Mouse (Mus musculus) forebrain, postnatal 0 days (tissue): Measurements from ENCODE around the gene Sec24c. TPM values are rescaled to one million over a fixed set of nuclear protein-coding genes. Genes with fewer than 3 reads are reported as not detected.
"Not testable (repeated sequence)": the region's sequence is repeated elsewhere in the genome, so short reads cannot be mapped to it uniquely, and the experiment has no call there.

ENCODE experiments used
- ATAC-seq: fragments of 200-750 bp; cut with Nextera tagmentation; 2 replicates; pipeline ENCODE4 v1.8.0; 2017; ENCODE audit warnings: mild to moderate bottlenecking, moderate library complexity
- DNase-seq: peaks from one replicate; pipeline ENCODE4 v3.0.0-alpha.2; 2015
- H3K27ac ChIP-seq: fragments of 300-500 bp; sonication (generic); 2 replicates; pipeline ENCODE4 v1.5.1; 2014; ENCODE audit warnings: low read depth, mild to moderate bottlenecking, antibody characterized with exemption, low read length, moderate library complexity, mixed read lengths
- H3K27me3 ChIP-seq: fragments of 300-500 bp; sonication (generic); 2 replicates; pipeline ENCODE4 v1.6.1; 2014; ENCODE audit warnings: mild to moderate bottlenecking, low read length, mixed read lengths; ENCODE audit not compliant: insufficient read depth
- H3K36me3 ChIP-seq: fragments of 300-500 bp; sonication (generic); 2 replicates; pipeline ENCODE4 v1.6.1; 2014; ENCODE audit warnings: mild to moderate bottlenecking, moderate library complexity; ENCODE audit not compliant: insufficient read depth
- H3K4me1 ChIP-seq: fragments of 300-500 bp; sonication (generic); 2 replicates; pipeline ENCODE4 v1.6.1; 2014; ENCODE audit warnings: antibody characterized with exemption; ENCODE audit not compliant: insufficient read depth
- H3K4me2 ChIP-seq: fragments of 300-500 bp; sonication (generic); 2 replicates; pipeline ENCODE4 v1.6.1; 2014; ENCODE audit warnings: low read depth, mild to moderate bottlenecking, moderate library complexity
- H3K4me3 ChIP-seq: fragments of 300-500 bp; sonication (generic); 2 replicates; pipeline ENCODE4 v1.5.1; 2014; ENCODE audit warnings: low read depth, low read length, mixed read lengths
- H3K9ac ChIP-seq: fragments of 300-500 bp; sonication (generic); 2 replicates; pipeline ENCODE4 v1.6.1; 2014; ENCODE audit warnings: mild to moderate bottlenecking
- H3K9me3 ChIP-seq: fragments of 300-500 bp; sonication (generic); 2 replicates; pipeline ENCODE4 v1.6.1; 2016; ENCODE audit warnings: low read length
- CTCF ChIP-seq: sonication (generic); IDR thresholded peaks from 2 replicates; pipeline ENCODE4 v1.5.1; 2016; ENCODE audit warnings: antibody characterized with exemption, control low read depth, low read depth
- WGBS: fragments of 180-500 bp; shearing (Covaris S2); extraction: QIAGEN DNeasy Blood & Tissue Kit; methylation state at CpG from one replicate; pipeline ENCODE4 v1.1.7; 2014; 5-methylcytosine and 5-hydroxymethylcytosine counted together
- polyA plus RNA-seq: library from polyadenylated mRNA; unstranded; fragments of >200 nt; fragmentation: Nextera tagmentation; extraction: Ambion mirVana; gene quantifications from 2 replicates; pipeline ENCODE4 v1.2.1, GENCODE M21; 2015
- total RNA-seq: library from RNA; depleted of rRNA; stranded (reverse); fragments of >200 nt; gene quantifications from 2 replicates; pipeline ENCODE4 v1.2.3, GENCODE M21; 2014

Gene Sec24c
- total and polyA plus RNA-seq, 2 experiments from 2014 or later = 57.1 to 86.4 TPM

- Histone ChIP-seq H3K9me3 (no peaks in the 10 kb centered on the region), H3K9ac (no peak overlapping the region), H3K4me3 (peak overlapping the region; percentile 83), H3K4me1 (peaks cover 28% of the 10 kb centered on the region), H3K4me2 (peak overlapping the region; percentile 71), H3K27ac (0 out of 2 replicates have a peak overlapping the region, but pooled peaks have one; percentile 10), H3K27me3 (no peaks in the 10 kb centered on the region), H3K36me3 (peaks cover 28% of the 10 kb centered on the region)
- TF ChIP-seq CTCF = peak; percentile 68
- ATAC-seq (0 out of 2 replicates have a peak, but pooled peaks have one; percentile 18), DNase-seq (peak; percentile 65)
- whole genome bisulfite sequencing = 12% methylated on average over 1 of the region's 1 CpGs
Measured at GRCm38 (mm10) chr14:20696986-20697385, 22.9 kb downstream of the Sec24c start.

GRCm38 (mm10) chr14:20698515-20698914 lies 24.4 kb downstream of the Sec24c start:
- peak overlapping the region; percentile 71 for H3K4me2 ChIP-seq
- no peak for ATAC-seq
- H3K27ac ChIP-seq = no peak overlapping the region
- peaks cover 13% of the 10 kb centered on the region for H3K36me3 ChIP-seq
- H3K9me3 ChIP-seq = no peaks in the 10 kb centered on the region
- H3K27me3 ChIP-seq = no peaks in the 10 kb centered on the region
- DNase-seq = no peak
- peaks cover 28% of the 10 kb centered on the region for H3K4me1 ChIP-seq
- TF ChIP-seq CTCF = no peak
- no peak overlapping the region for H3K4me3 ChIP-seq
- WGBS = 86% methylated on average over 2 of the region's 2 CpGs
- 0 out of 2 replicates have a peak overlapping the region, but pooled peaks have one; percentile 18 for H3K9ac ChIP-seq

- Histone ChIP-seq H3K36me3 (0 out of 2 replicates have a peak, but pooled peaks cover 10% of the 10 kb centered on the region), H3K27me3 (no peaks in the 10 kb centered on the region), H3K4me2 (no peak overlapping the region), H3K4me3 (no peak overlapping the region), H3K4me1 (peaks cover 23% of the 10 kb centered on the region), H3K27ac (no peak overlapping the region), H3K9ac (no peak overlapping the region), H3K9me3 (no peaks in the 10 kb centered on the region)
- ATAC-seq = no peak
- no peak for TF ChIP-seq CTCF
- DNase-seq = no peak
- 89% methylated on average over 3 of the region's 3 CpGs for WGBS
Measured at GRCm38 (mm10) chr14:20700362-20700761, 26.3 kb downstream of the Sec24c start.

GRCm38 (mm10) chr14:20701554-20701953 lies 27.4 kb downstream of the Sec24c start:
- ATAC-seq = no peak
- peaks cover 19% of the 10 kb centered on the region for H3K4me1 ChIP-seq
- no peaks in the 10 kb centered on the region for H3K27me3 ChIP-seq
- peak overlapping the region; percentile 82; the same call in 1 of the 2 replicates for H3K4me3 ChIP-seq
- DNase-seq = no peak
- no peak for TF ChIP-seq CTCF
- H3K36me3 ChIP-seq = 0 out of 2 replicates have a peak, but pooled peaks cover 10% of the 10 kb centered on the region
- H3K27ac ChIP-seq = no peak overlapping the region
- 66% methylated on average over 8 of the region's 8 CpGs for WGBS
- H3K4me2 ChIP-seq = peak overlapping the region; percentile 64
- H3K9ac ChIP-seq = no peak overlapping the region
- H3K9me3 ChIP-seq = no peaks in the 10 kb centered on the region

GRCm38 (mm10) chr14:20702096-20702740 lies 28.1 kb downstream of the Sec24c start:
- no peak for TF ChIP-seq CTCF
- Histone ChIP-seq H3K9me3 (no peaks in the 10 kb centered on the region), H3K4me1 (peaks cover 14% of the 10 kb centered on the region), H3K4me3 (peak overlapping the region; percentile 82), H3K27me3 (no peaks in the 10 kb centered on the region), H3K9ac (peak overlapping the region; percentile 93), H3K36me3 (0 out of 2 replicates have a peak, but pooled peaks cover 10% of the 10 kb centered on the region), H3K4me2 (peak overlapping the region; percentile 64), H3K27ac (peak overlapping the region; percentile 92)
- DNase-seq (peak; percentile 4), ATAC-seq (peak; percentile 34)
- 14% methylated on average over 15 of the region's 15 CpGs for WGBS

GRCm38 (mm10) chr14:20702741-20703381 lies 28.8 kb downstream of the Sec24c start, which contains the start of gene Chchd1:
Gene Chchd1 (plus strand): TSS chr14:20703006.
- H3K9ac ChIP-seq = peak within 1 kb of the TSS; percentile 93
- 0 out of 2 replicates have a peak, but pooled peaks cover 10% of the 10 kb centered on the region for H3K36me3 ChIP-seq
- DNase-seq = peak; percentile 92
- TF ChIP-seq CTCF = no peak
- peak within 1 kb of the TSS; percentile 92 for H3K27ac ChIP-seq
- peak within 1 kb of the TSS; percentile 64 for H3K4me2 ChIP-seq
- H3K4me1 ChIP-seq = peaks cover 8% of the 10 kb centered on the region; the same call in 1 of the 2 replicates
- H3K4me3 ChIP-seq = peak within 1 kb of the TSS; percentile 82
- ATAC-seq = peak; percentile 70
- no peaks in the 10 kb centered on the region for H3K27me3 ChIP-seq
- H3K9me3 ChIP-seq = no peaks in the 10 kb centered on the region
- 1% methylated on average over 61 of the region's 61 CpGs for WGBS

GRCm38 (mm10) chr14:20703461-20703860 lies 29.4 kb downstream of the Sec24c start:
- H3K36me3 ChIP-seq, H3K9me3 ChIP-seq, H3K4me1 ChIP-seq, DNase-seq, ATAC-seq, H3K27me3 ChIP-seq: not testable (repeated sequence)
- Histone ChIP-seq H3K9ac (peak overlapping the region; percentile 93), H3K27ac (peak overlapping the region; percentile 92), H3K4me3 (peak overlapping the region; percentile 82), H3K4me2 (peak overlapping the region; percentile 64)
- 9% methylated on average over 8 of the region's 8 CpGs for WGBS
